Mouse (Mus musculus) lung, postnatal 36 days (tissue): ENCODE data around the gene Fndc3a.

Experiments used
- DNase-seq: peaks from one replicate; pipeline ENCODE4 v3.0.0; 2022; ENCODE audit warnings: mixed read lengths

Gene Fndc3a

DNA sequence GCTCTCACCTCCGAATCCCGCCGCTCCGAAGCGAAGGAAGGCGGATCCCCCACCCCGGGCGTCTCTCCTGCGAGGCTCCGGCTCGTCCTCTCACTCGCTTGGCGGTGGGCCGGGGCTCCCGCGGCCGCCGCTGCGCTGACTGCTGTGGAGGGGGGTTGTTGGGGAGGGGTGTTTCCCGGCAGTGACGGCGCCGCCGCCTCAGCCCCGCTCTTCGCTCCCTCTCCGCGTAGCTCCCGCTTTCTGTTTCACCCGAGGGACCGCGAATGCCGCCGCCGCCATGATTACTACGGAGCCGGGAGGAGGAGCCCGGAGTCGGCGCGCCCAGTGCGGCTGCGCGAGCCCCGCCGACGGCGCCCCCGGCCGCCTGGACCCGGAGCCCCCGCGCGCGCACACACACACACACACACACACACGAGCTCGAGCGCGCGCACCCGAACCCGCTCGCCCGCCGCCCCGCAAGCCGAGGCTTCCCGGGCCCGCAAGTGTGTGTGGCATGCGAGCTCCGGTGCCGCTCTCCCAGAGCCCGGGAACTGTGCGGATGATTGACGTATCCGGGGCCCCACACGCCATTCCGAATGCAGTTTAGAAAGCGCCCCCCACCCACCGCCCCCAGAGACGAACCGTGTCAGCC, at the start of gene Fndc3a:
Fndc3a (minus strand) TSS at position 294 of the 631 bp plus-strand sequence.
- DNase-seq = peak; percentile 85

DNA sequence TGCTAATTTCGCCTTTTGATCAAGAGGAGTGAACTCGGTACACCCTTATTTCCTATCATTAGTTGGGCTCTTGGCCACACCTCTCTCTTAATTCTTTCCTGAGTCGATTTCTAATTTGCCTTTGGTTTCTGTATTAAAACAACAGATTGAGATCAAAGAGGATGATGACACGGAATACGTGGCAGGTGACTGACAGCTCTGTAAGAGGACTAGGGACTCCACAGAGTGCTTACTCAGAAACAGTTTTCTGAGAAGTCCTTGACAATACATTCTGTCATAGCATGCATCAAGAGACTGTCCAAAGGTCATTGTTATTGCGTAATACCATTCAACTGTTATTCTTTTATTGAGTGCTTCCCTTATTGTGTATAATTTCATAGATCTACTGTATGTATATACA, 43.1 kb upstream of the Fndc3a start:
- DNase-seq = no peak

DNA sequence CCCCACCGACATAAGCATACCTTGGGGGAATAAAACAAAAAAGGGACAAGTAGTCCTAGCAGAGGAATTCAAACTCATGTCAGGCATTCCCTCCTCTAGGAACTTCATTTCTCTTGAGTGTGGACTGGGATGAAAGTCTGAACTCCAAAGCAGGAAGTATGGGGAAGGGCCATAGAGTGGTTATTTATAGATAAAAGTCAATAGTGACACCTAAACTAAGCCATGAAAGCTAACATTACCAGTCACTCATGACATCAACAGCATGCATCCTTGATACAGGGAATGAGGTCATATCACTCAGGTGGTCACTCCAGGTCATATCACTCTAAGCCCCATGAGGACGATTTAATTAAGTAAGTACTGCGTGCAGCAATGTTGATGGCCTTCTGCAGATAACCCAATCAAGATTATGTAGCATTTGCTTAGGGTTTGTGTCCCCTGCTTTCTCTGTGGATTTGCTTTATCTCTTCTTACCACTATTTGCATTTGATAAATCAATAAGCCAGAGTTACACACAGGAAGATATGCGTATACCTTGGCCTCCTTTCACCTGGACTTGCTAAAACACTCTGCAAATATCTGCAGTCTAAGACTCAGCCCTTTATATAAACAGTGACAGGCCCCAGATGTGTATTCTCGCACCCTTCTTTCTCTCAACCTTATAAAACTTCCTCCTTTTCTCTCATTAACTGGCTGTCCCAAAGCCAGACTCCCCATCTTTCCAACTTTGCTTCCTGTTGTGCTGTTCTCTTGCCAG, 40.8 kb upstream of the Fndc3a start:
- DNase-seq = no peak

DNA sequence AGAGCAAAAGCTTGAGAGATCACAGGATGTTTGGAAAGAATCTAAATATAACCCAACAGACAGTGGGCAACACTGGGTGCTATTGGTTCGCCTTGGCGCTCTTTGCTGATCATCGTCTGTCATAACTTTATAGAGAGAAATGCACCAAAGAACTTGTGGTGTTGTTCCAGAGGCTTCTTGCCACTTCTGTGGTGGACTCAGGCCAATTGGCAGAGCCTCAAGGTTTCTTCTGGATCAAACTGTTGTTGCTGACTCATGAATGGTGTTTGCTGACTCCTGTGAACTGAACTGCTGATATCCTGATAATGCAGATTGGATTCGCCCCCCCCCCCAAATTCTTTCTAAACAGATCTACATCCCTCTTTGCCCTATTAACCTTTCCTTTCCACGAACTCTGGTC, 38.5 kb upstream of the Fndc3a start:
- DNase-seq = no peak

DNA sequence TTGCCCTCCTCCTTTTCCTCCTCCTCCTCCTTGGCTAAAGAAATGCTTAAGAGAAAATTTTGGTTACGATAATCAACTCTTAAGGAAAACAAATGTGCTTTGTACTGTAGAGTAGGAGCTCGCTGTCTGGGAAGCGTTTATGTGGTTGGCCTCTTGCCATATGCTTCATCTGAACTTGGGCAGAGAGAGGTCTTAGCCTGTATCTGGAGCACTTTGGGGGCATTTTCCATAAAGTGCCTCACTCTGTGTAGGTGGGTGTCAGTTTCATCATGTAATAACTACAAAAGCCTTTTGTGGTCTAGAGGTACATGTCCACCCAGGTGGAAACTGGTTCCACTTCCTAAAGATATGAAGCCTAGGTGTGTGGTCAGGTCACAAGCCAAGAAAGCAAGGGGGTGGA, 31.9 kb upstream of the Fndc3a start:
- no peak for DNase-seq

DNA sequence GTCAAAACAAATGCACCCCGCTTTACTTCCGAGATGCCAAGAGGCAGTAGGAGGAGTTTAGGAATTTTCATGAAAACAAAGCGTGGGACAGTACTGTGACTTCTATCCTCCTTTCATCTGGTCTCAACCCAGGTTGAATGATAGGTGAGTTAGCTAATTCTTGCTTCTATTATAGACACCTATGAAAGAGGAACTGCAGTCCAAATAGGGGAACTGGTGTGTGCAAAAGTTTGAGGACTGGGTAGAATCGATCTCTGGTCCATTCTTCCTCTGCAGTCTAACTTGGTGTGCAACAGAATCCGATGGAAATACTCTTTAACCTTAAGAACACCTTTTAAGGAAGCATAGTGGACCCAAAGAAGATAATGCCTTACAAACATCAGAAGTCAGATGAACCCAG, 30.5 kb upstream of the Fndc3a start:
- no peak for DNase-seq

DNA sequence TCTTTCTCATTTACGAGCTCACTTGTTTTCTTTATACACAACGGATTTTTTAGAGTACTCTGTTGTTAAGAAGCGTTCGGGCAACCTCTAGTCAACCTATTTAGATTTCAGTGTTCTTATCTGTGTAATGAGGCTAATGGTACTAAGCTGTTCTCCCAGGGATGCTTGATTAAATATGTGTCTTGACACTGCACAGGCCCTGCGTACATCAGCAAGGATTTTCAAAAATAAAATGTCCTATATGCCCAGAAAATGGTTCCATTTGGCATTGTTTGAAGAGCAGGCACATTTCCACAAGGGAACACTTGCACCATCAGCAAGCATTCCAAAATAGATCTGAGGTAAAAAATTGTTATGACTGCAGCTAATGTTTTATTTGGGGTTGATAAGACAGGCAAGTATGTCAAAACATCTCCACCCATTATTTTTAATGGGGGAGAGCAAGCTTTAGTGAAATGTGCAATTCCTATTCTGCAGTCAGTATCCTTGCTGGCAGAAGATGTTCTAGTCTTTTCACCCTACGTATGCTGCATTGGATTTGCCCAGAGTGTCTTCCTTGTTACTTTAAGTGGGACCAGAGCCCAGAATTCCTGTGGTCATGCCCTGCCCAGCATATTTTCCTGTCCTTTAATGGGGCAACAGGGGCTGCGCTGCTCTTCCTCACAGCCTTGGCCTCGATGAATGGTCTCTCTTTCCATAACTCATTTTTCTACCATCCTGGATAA, 29.8 kb upstream of the Fndc3a start:
- DNase-seq = no peak

DNA sequence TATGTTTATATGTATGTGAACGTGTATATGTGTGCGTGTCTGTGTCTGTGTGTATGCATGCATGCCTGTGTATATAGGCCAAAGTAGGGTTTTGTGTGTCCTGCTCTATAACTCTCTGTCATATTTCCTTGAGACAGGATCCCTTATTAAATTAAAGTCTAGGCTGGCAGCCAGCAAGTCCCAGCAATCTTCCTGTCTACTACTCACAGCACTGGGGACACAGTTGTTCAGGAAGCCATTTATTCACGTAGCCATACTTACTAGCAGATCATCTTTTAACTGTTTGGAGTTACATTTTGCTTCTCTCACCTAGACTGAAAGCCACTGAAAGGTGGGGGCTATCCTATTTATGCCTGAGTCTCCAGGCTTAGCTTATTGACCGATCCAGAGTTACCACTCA, 29.0 kb upstream of the Fndc3a start:
- no peak for DNase-seq

DNA sequence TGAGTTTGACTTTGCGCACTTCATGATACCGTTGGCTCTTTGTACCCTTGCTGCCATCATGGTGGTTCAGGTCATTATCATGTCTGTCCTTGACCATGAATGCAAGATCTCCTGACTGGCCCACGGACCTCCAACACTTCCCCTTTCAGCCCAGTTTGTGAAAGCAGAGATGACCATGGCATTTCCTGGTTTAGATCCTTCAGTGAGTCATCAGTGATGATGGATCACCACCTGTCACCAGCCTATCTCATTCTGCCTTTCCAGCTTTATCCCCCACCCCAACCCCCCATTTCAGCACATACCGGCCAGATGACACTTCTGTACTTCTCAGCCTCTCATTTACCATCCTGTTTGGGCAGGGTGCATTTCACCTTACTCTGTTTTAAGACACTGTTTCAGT, 28.4 kb upstream of the Fndc3a start:
- no peak for DNase-seq

DNA sequence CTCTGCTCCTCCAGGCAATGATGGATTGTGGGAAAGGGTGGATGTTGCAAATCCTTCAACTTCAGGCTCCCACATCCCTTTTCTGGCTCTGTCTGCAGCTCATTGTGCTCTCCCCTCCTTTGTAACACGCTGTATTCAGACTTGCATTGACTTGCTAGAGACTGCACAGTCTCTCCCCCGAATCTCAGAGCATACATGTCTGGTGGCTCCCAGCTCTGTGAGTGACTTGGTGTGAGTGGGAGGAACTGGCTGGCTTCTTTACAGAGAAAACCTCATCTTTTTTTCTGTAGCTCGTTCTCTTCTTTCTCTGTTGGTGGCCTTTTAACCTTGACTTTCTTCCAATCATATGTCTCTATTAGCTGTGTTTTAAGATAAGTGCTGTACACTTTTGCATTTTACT, 16.1 kb upstream of the Fndc3a start:
- no peak for DNase-seq

DNA sequence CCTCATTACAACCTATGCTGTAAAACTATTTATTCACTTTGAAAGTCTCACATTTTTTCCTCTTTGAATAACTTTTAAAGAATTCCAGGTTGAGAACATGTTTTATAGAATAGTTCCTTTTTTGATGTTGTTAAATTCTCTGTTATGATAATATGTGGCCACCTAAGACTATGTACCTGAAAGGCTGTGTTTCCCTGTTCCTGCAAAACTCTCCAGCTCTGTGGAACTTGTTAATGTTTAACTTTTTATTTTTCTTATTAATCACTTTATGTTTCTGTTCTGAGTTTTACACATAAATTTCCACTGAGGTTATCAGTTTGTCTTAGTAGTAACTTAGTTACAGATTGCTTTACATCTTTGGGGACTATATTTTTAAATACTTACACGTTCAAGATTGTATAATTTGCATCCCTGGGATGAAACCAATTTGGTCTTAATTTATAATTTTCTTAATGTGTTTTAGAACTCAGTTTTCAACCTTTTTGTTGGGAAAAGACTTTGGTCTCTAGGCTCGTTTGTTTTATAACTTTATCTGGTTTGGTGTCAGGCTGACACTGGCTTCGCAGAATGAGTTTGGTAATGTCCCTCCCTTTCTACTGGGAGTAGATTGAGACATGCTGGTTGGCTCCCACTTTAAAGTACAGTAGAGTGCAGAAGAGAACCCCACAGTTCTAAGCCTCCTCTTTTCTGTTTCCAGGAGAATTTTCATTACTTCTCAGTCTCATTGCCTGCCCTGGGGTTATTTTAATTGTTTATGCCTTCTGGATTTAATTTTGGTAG, 12.7 kb upstream of the Fndc3a start:
- no peak for DNase-seq

DNA sequence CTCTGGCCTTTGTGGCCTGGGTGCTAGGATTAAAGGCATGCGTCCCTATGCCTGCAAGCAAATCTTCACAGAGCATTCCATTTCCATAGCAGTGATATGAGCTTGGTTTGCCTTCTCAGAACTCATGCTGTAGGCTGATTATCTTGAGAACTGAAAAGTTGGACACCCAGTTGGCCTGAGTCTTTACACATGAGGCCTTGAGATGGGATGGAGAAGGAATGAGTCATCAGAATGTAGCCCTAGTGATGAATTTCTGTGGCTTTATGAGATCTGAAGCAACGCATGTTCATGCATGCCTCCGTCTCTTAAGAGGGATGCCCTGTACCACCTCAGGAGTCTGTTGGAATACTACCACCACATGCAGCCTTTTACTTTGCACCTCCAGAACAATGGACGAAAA, 6.4 kb upstream of the Fndc3a start:
- no peak for DNase-seq

DNA sequence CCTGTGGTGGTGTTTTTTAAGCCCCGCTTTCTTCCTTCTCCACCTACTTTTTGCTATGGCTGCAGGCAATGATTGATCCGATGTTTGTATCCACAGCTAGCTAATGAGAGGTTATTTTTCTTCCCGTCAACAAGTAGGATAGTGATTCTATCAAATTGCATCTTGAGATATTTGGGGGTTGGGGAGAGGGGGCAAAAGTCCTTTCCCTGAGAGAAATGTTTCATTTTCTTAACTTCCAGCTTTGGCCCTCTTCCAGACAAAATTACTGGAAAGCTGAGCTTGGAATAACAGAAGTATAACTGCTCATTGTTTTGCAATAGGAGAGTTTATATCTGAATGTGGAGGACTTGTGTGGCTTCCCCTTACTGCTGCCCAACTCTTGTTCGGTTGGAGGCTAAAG, 1.3 kb upstream of the Fndc3a start:
- DNase-seq = no peak

DNA sequence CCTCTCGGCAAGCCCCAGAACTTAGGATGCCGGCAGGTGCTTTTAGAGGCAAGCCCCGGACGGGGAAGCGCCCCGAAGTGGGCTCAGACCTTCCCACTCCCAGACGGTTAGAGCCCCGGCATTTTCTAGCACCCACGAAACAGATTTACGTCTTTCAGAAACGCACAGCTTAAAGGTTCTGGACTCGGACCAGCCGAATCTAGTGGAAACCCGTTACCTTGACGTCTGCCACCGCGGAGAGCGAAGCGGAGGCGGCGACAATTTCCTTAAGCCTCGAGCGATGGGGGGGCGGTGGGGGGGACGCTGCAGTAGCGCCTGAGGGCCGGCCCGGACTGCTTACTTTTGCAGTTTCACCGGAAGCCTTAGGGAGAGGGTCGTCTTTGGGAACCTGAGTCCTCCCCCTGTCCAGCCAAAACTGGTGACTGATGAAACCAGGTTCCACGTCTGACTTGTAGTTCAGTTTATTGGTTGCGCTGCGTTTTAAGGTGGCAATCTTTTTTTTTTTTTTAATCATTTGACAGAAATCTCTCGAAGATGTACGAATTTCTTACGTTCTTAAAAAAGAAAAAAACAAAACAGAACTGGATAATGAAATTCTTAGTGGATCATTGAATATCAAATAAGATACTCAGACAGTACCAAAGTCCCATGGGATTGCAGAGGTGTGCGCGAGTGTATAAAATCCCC, 681 bp upstream of the Fndc3a start:
- peak; percentile 39 for DNase-seq

DNA sequence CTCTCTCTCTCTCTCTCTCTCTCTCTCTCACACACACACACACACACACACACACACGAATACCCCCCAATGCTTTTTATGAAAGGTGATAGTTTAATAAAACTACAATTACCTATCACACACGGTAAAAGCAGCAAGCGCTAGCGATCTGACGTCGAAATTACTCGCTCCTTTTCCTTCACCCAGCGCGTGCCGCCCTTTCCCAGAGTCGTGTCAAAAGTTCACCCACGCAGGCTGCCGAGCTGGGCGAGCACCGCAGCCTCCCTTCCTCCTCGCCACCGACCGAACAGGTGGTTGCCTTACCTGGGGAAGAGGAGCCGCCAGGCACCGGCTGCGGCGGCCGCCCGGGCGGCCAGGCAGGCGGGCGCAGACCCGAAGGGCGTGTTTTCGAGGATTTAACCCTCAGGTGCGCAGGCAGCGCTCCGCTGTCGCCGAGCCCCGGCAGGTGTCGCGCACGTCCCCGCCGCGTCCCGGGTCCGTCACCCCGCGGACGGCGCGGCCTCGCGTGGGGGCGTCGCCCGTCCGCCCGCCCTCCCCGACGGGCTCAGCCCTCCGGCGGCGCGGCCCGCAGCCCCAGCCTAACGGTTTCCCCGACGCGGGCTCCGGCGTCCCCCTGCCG, 603 bp downstream of the Fndc3a start:
- peak; percentile 69 for DNase-seq

DNA sequence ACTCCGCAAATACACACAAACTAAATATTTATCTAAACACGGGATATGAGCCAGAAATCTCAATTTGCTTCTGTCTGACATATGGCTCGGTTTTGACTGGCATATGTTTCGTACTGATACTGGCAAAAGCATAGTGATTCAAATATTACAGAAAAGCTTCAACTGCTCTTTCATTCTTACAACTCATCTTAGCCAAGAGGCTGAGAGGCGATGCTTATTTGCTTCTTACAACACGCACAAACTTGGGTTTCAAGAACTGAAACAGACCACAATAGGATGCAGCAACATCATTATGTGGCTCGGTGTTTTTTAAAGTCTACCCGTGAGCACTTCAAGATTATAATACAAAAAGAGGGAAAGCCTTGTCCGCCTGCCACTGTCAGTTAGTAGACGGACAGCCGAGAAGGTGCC, 1.2 kb downstream of the Fndc3a start:
- DNase-seq = peak; percentile 22

DNA sequence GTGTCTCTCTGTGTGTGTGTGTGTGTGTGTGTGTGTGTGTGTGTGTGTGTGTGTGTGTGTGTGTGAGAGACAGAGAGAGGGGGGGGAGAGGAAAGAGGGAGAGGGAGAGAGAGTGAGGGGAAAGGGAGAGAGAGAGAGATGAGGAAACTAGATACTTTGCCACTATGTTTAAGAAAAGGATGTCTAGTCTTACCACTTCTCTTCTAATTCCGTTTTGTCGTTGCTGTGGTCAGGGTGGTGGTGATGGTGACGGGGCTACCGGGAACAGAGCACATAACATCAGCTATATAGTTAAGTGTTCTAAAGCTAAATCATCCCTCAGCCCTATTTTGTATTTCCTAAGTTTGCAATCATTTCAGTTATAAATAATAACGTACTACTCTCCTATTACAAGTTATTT, 9.7 kb downstream of the Fndc3a start:
- no peak for DNase-seq

DNA sequence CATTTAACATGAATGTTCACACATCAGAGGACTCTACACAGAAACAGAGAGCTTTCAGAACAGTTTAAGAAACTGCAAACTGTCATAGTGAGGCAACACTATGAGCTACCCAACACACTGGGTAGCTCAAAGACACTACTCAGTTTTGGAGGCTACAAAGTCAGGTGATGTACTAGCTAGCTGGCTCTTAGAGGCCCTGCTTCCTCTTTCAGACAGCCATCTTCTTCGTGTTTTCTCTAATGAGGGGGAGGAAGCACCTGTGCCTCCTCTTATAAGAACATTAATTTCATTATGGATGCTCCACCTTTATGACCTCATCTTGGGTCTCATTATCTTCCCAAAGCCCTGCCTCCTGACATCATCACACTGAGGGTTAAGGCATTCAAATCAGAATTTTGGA, 18.4 kb downstream of the Fndc3a start:
- peak; percentile 13 for DNase-seq

DNA sequence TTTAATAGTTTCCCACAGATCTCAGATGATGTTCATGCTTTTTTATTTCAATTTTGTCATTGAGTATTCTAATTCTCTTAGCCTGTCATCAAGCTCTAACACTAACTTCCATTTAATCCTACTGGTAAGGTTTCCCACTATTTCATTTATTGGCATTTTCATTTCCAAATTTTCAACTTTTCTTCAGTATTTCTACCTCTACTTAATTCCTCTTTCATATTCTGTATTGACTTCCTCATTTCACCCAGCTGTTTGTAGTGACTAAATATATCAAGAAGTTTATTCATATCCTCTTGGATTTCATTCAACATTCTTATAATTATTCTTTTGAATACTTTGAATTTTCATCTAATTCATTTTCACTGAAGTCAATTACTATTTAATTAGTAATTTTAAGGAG, 20.3 kb downstream of the Fndc3a start:
- DNase-seq = no peak

DNA sequence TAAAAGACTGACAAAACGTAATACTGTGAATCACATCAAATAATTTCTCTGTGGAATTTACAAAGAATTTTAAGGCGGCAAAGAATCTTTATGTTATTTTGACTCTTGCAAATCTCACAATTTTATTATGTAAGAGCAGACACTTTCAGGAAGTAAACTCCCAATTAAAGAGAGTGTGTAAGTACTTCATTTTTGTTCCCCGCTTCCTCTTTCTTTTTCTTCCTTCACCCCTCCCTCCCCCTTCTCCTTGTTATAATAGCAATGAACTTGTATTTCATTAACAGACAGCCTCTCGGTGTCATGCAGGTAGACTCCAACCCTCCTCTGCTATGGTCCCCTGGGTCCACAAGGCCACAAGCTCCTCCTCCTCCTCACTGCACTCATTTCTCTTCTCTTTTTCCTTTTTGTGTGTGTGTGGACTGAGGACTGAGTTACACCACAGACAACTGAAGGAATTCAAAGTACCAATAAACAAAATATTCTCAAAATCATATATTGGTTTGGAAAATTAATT, 24.9 kb downstream of the Fndc3a start:
- peak; percentile 28 for DNase-seq

DNA sequence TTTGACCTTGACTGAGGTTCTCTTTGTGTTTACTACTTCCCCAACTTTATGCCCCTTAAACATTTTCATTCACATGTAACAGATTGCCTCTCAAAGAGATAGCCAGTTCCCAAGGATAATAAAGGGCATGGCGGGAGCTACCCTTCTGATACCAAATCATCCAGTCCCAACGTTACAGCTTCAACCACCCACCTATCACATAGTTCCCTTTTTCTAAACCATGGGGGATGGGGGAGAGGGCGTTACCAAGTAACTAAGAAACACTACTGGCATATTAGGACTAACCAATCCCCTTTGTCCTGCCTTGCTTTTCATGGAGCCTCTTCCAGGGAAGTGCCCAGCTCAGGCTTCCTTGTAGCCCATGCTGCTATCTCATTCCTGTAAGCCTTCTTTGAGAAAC, 32.6 kb downstream of the Fndc3a start:
- DNase-seq = no peak

DNA sequence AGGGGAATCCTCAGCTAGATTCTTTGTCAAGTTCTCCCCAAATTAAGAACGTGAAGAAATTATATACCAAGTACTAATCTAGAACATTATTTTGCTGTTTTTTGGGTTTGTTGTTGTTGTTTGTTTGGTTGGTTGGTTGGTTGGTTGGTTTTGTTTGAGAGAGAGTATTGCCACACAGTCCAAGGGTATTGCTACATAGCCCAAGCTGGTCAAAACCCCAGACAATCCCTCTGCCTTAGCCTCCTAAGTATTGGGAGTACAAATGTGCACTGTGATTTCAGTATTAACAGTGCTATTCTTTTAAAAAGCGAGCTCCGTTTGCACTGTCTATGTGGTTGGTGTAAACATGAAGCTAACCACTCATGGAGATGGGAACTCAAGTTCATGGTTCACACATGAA, 37.9 kb downstream of the Fndc3a start:
- DNase-seq = peak; percentile 23
